Mouse (Mus musculus): ENCODE measurements at regions not wholly inside any gene's neighbourhood (a gene's known extent, or its start where the extent isn't known, plus 50 kb on each side); places are given as distances from the start of the nearest gene placed in this dataset.

- H3K27ac ChIP-seq (replicated peaks; ENCODE audit: low read depth, low read length): no peak overlapping the region
- H3K4me1 ChIP-seq (ENCODE audit: control insufficient read depth, insufficient read depth, low read length): no peaks in the 10 kb centered on the region
- H3K27me3 ChIP-seq (ENCODE audit: control insufficient read depth, insufficient read depth, low read length): no peaks in the 10 kb centered on the region
- no peak for DNase-seq (ENCODE audit: low spot score)
- H3K9ac ChIP-seq (ENCODE audit: low read length): no peak overlapping the region
- no peak overlapping the region for H3K4me2 ChIP-seq (ENCODE audit: low read depth, severe bottlenecking)
- 50% methylated on average over 4 of the region's 4 CpGs for WGBS
- no peak overlapping the region for H3K4me3 ChIP-seq (ENCODE audit: low read depth, low read length)
- no peak for ATAC-seq (ENCODE audit: insufficient number of reproducible peaks, low FRiP score, low TSS enrichment, low read depth)
- H3K9me3 ChIP-seq (ENCODE audit: control insufficient read depth, low read length): no peaks in the 10 kb centered on the region
- no peaks in the 10 kb centered on the region for H3K36me3 ChIP-seq (ENCODE audit: control insufficient read depth, insufficient read depth, low read length)
Measured at GRCm38 (mm10) chr13:35395192-35395591, 264.4 kb upstream of the Cdyl start.

- no peaks in the 10 kb centered on the region for H3K9me3 ChIP-seq (ENCODE audit: control insufficient read depth, low read length)
- no peak overlapping the region for H3K9ac ChIP-seq (ENCODE audit: low read length)
- DNase-seq (ENCODE audit: low spot score) (no peak), ATAC-seq (ENCODE audit: insufficient number of reproducible peaks, low FRiP score, low TSS enrichment, low read depth) (no peak)
- H3K36me3 ChIP-seq (ENCODE audit: control insufficient read depth, insufficient read depth, low read length): no peaks in the 10 kb centered on the region
- H3K27ac ChIP-seq (replicated peaks; ENCODE audit: low read depth, low read length): no peak overlapping the region
- no peaks in the 10 kb centered on the region for H3K4me1 ChIP-seq (ENCODE audit: control insufficient read depth, insufficient read depth, low read length)
- H3K4me2 ChIP-seq (ENCODE audit: low read depth, severe bottlenecking): no peak overlapping the region
- H3K4me3 ChIP-seq (ENCODE audit: low read depth, low read length): no peak overlapping the region
- 60% methylated on average over 5 of the region's 5 CpGs for WGBS
- H3K27me3 ChIP-seq (ENCODE audit: control insufficient read depth, insufficient read depth, low read length): no peaks in the 10 kb centered on the region
Measured at GRCm38 (mm10) chr13:35395630-35396029, 264.0 kb upstream of the Cdyl start.

GRCm38 (mm10) chr13:35397166-35397565, 262.5 kb upstream of the Cdyl start:
- no peak for ATAC-seq (ENCODE audit: insufficient number of reproducible peaks, low FRiP score, low TSS enrichment, low read depth)

GRCm38 (mm10) chr13:35398192-35398591, 261.4 kb upstream of the Cdyl start:
- DNase-seq (ENCODE audit: low spot score) (no peak), ATAC-seq (ENCODE audit: insufficient number of reproducible peaks, low FRiP score, low TSS enrichment, low read depth) (no peak)
- Histone ChIP-seq H3K27me3 (ENCODE audit: control insufficient read depth, insufficient read depth, low read length) (no peaks in the 10 kb centered on the region), H3K9me3 (ENCODE audit: control insufficient read depth, low read length) (no peaks in the 10 kb centered on the region), H3K27ac (replicated peaks; ENCODE audit: low read depth, low read length) (no peak overlapping the region), H3K36me3 (ENCODE audit: control insufficient read depth, insufficient read depth, low read length) (no peaks in the 10 kb centered on the region), H3K4me1 (ENCODE audit: control insufficient read depth, insufficient read depth, low read length) (no peaks in the 10 kb centered on the region), H3K9ac (ENCODE audit: low read length) (no peak overlapping the region), H3K4me3 (ENCODE audit: low read depth, low read length) (no peak overlapping the region), H3K4me2 (ENCODE audit: low read depth, severe bottlenecking) (no peak overlapping the region)
- 78% methylated on average over 8 of the region's 8 CpGs for WGBS

More at GRCm38 (mm10) chr13:35397166-35397565, 262.5 kb upstream of the Cdyl start:
- WGBS: 87% methylated on average over 2 of the region's 2 CpGs
- H3K4me2 ChIP-seq (ENCODE audit: low read depth, severe bottlenecking): no peak overlapping the region
- no peaks in the 10 kb centered on the region for H3K9me3 ChIP-seq (ENCODE audit: control insufficient read depth, low read length)
- H3K36me3 ChIP-seq (ENCODE audit: control insufficient read depth, insufficient read depth, low read length): no peaks in the 10 kb centered on the region
- no peak overlapping the region for H3K4me3 ChIP-seq (ENCODE audit: low read depth, low read length)
- H3K27me3 ChIP-seq (ENCODE audit: control insufficient read depth, insufficient read depth, low read length): no peaks in the 10 kb centered on the region
- no peaks in the 10 kb centered on the region for H3K4me1 ChIP-seq (ENCODE audit: control insufficient read depth, insufficient read depth, low read length)
- H3K27ac ChIP-seq (replicated peaks; ENCODE audit: low read depth, low read length): no peak overlapping the region
- no peak overlapping the region for H3K9ac ChIP-seq (ENCODE audit: low read length)
- no peak for DNase-seq (ENCODE audit: low spot score)

GRCm38 (mm10) chr13:35402856-35403255, 256.8 kb upstream of the Cdyl start:
- H3K27me3 ChIP-seq (ENCODE audit: control insufficient read depth, insufficient read depth, low read length): no peaks in the 10 kb centered on the region
- H3K4me3 ChIP-seq (ENCODE audit: low read depth, low read length): no peak overlapping the region
- no peak overlapping the region for H3K27ac ChIP-seq (replicated peaks; ENCODE audit: low read depth, low read length)
- no peaks in the 10 kb centered on the region for H3K9me3 ChIP-seq (ENCODE audit: control insufficient read depth, low read length)
- no peaks in the 10 kb centered on the region for H3K4me1 ChIP-seq (ENCODE audit: control insufficient read depth, insufficient read depth, low read length)
- no peaks in the 10 kb centered on the region for H3K36me3 ChIP-seq (ENCODE audit: control insufficient read depth, insufficient read depth, low read length)
- H3K9ac ChIP-seq (ENCODE audit: low read length): no peak overlapping the region
- 88% methylated on average over 2 of the region's 2 CpGs for WGBS
- ATAC-seq (ENCODE audit: insufficient number of reproducible peaks, low FRiP score, low TSS enrichment, low read depth): no peak
- H3K4me2 ChIP-seq (ENCODE audit: low read depth, severe bottlenecking): no peak overlapping the region
- DNase-seq (ENCODE audit: low spot score): no peak

- ATAC-seq (ENCODE audit: insufficient number of reproducible peaks, low FRiP score, low TSS enrichment, low read depth) (no peak), DNase-seq (ENCODE audit: low spot score) (no peak)
- WGBS: 90% methylated on average over 5 of the region's 5 CpGs
Measured at GRCm38 (mm10) chr13:35404428-35404827, 255.2 kb upstream of the Cdyl start.

GRCm38 (mm10) chr13:35405384-35405783, 254.2 kb upstream of the Cdyl start:
- Histone ChIP-seq H3K4me1 (ENCODE audit: control insufficient read depth, insufficient read depth, low read length) (no peaks in the 10 kb centered on the region), H3K9ac (ENCODE audit: low read length) (no peak overlapping the region), H3K4me3 (ENCODE audit: low read depth, low read length) (no peak overlapping the region), H3K36me3 (ENCODE audit: control insufficient read depth, insufficient read depth, low read length) (no peaks in the 10 kb centered on the region), H3K27me3 (ENCODE audit: control insufficient read depth, insufficient read depth, low read length) (no peaks in the 10 kb centered on the region), H3K4me2 (ENCODE audit: low read depth, severe bottlenecking) (no peak overlapping the region), H3K27ac (replicated peaks; ENCODE audit: low read depth, low read length) (no peak overlapping the region), H3K9me3 (ENCODE audit: control insufficient read depth, low read length) (no peaks in the 10 kb centered on the region)
- no peak for ATAC-seq (ENCODE audit: insufficient number of reproducible peaks, low FRiP score, low TSS enrichment, low read depth)
- no peak for DNase-seq (ENCODE audit: low spot score)
- WGBS: 76% methylated on average over 1 of the region's 1 CpGs

More at GRCm38 (mm10) chr13:35404428-35404827, 255.2 kb upstream of the Cdyl start:
- Histone ChIP-seq H3K27me3 (ENCODE audit: control insufficient read depth, insufficient read depth, low read length) (no peaks in the 10 kb centered on the region), H3K4me2 (ENCODE audit: low read depth, severe bottlenecking) (no peak overlapping the region), H3K9ac (ENCODE audit: low read length) (no peak overlapping the region), H3K27ac (replicated peaks; ENCODE audit: low read depth, low read length) (no peak overlapping the region), H3K36me3 (ENCODE audit: control insufficient read depth, insufficient read depth, low read length) (no peaks in the 10 kb centered on the region), H3K4me1 (ENCODE audit: control insufficient read depth, insufficient read depth, low read length) (no peaks in the 10 kb centered on the region), H3K9me3 (ENCODE audit: control insufficient read depth, low read length) (no peaks in the 10 kb centered on the region), H3K4me3 (ENCODE audit: low read depth, low read length) (no peak overlapping the region)

- Histone ChIP-seq H3K4me3 (ENCODE audit: low read depth, low read length) (no peak overlapping the region), H3K4me1 (ENCODE audit: control insufficient read depth, insufficient read depth, low read length) (no peaks in the 10 kb centered on the region), H3K36me3 (ENCODE audit: control insufficient read depth, insufficient read depth, low read length) (no peaks in the 10 kb centered on the region), H3K9ac (ENCODE audit: low read length) (no peak overlapping the region), H3K27ac (replicated peaks; ENCODE audit: low read depth, low read length) (no peak overlapping the region), H3K27me3 (ENCODE audit: control insufficient read depth, insufficient read depth, low read length) (no peaks in the 10 kb centered on the region), H3K4me2 (ENCODE audit: low read depth, severe bottlenecking) (no peak overlapping the region), H3K9me3 (ENCODE audit: control insufficient read depth, low read length) (no peaks in the 10 kb centered on the region)
- WGBS: 87% methylated on average over 4 of the region's 4 CpGs
- no peak for DNase-seq (ENCODE audit: low spot score)
- ATAC-seq (ENCODE audit: insufficient number of reproducible peaks, low FRiP score, low TSS enrichment, low read depth): no peak
Measured at GRCm38 (mm10) chr13:35417500-35417899, 242.1 kb upstream of the Cdyl start.

GRCm38 (mm10) chr13:35420076-35420475, 239.6 kb upstream of the Cdyl start:
- ATAC-seq (ENCODE audit: insufficient number of reproducible peaks, low FRiP score, low TSS enrichment, low read depth) (no peak), DNase-seq (ENCODE audit: low spot score) (no peak)
- no peak overlapping the region for H3K27ac ChIP-seq (replicated peaks; ENCODE audit: low read depth, low read length)
- no peaks in the 10 kb centered on the region for H3K27me3 ChIP-seq (ENCODE audit: control insufficient read depth, insufficient read depth, low read length)
- H3K9ac ChIP-seq (ENCODE audit: low read length): no peak overlapping the region
- WGBS: 58% methylated on average over 3 of the region's 3 CpGs
- no peaks in the 10 kb centered on the region for H3K4me1 ChIP-seq (ENCODE audit: control insufficient read depth, insufficient read depth, low read length)
- H3K4me2 ChIP-seq (ENCODE audit: low read depth, severe bottlenecking): no peak overlapping the region
- H3K36me3 ChIP-seq (ENCODE audit: control insufficient read depth, insufficient read depth, low read length): no peaks in the 10 kb centered on the region
- H3K4me3 ChIP-seq (ENCODE audit: low read depth, low read length): no peak overlapping the region
- H3K9me3 ChIP-seq (ENCODE audit: control insufficient read depth, low read length): no peaks in the 10 kb centered on the region

Data from limb, embryonic 11.5 days (tissue).